Mouse (Mus musculus) testis, adult 2 months (tissue): ENCODE measurements around the gene Micu1.

Source experiments
- CTCF ChIP-seq: fragments of 200-500 bp; IDR thresholded peaks from 2 replicates; pipeline ENCODE4 v1.5.1; 2012; ENCODE audit warnings: low read depth, mild to moderate bottlenecking, inconsistent platforms, low read length, moderate library complexity; ENCODE audit not compliant: control insufficient read depth, insufficient read depth, insufficient replicate concordance
- POLR2A ChIP-seq: fragments of 200-500 bp; IDR thresholded peaks from 2 replicates; pipeline ENCODE4 v1.6.1; 2012; ENCODE audit warnings: low read depth, mild to moderate bottlenecking, inconsistent platforms, low read length, moderate library complexity; ENCODE audit not compliant: control insufficient read depth

- TF ChIP-seq CTCF (no peak), POLR2A (no peak)
These were observed 119.2 kb downstream of the Micu1 start for GRCm38 (mm10) chr10:59821334-59822066.
